Mouse (Mus musculus) heart, embryonic 10.5 days (tissue): ENCODE data around the gene Mab21l1. TPM values are rescaled to one million over a fixed set of nuclear protein-coding genes. Genes with fewer than 3 reads are reported as not detected.
A peak's percentile ranks its signal among the peaks of the same experiment; 100 is the strongest.

Source experiments
- DNase-seq: peaks from one replicate; pipeline ENCODE4 v3.0.0-alpha.2; 2017; ENCODE audit warnings: low spot score
- H3K27ac ChIP-seq: fragments of 300-500 bp; sonication (generic); 2 replicates; pipeline ENCODE4 v1.5.1; 2016; ENCODE audit warnings: mild to moderate bottlenecking
- H3K27me3 ChIP-seq: fragments of 300-500 bp; sonication (generic); 2 replicates; pipeline ENCODE4 v1.6.1; 2016; ENCODE audit warnings: mild to moderate bottlenecking; ENCODE audit not compliant: poor library complexity, insufficient read depth, severe bottlenecking
- H3K36me3 ChIP-seq: fragments of 300-500 bp; sonication (generic); 2 replicates; pipeline ENCODE4 v1.6.1; 2016; ENCODE audit warnings: mild to moderate bottlenecking, moderate library complexity
- H3K4me1 ChIP-seq: fragments of 300-500 bp; sonication (generic); 2 replicates; pipeline ENCODE4 v1.6.1; 2016; ENCODE audit warnings: mild to moderate bottlenecking
- H3K4me3 ChIP-seq: fragments of 300-500 bp; sonication (generic); 2 replicates; pipeline ENCODE4 v1.5.1; 2016; ENCODE audit warnings: mild to moderate bottlenecking, moderate library complexity
- H3K9me3 ChIP-seq: fragments of 300-500 bp; sonication (generic); 2 replicates; pipeline ENCODE4 v1.6.1; 2016; ENCODE audit warnings: mild to moderate bottlenecking, moderate library complexity
- whole genome bisulfite sequencing: fragments of 180-500 bp; shearing (Covaris S2); methylation state at CpG from one replicate; pipeline ENCODE4 v1.1.7; 2016; 5-methylcytosine and 5-hydroxymethylcytosine counted together
- polyA plus RNA-seq: library from polyadenylated mRNA; unstranded; fragments of >200 nt; fragmentation: Nextera tagmentation; extraction: Ambion mirVana; gene quantifications from 2 replicates; pipeline ENCODE4 v1.2.1, GENCODE M21; 2016

Gene Mab21l1
- polyA plus RNA-seq, 1 experiment from 2014 or later, result 4.0 TPM

DNA sequence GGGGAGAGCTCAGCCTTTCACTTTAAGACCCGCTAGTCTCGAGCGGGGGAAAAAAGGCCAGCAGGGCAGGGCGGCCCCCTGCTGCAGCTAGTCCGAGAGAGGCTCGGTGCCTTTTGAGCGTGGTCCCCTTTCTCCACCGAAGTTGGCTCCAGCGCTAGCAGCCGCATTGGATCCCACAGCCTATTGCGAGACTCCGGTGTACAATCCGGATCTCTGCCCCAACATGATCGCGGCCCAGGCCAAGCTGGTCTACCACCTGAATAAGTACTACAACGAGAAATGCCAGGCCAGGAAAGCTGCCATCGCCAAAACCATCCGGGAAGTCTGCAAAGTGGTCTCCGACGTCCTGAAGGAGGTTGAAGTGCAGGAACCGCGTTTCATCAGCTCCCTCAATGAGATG, 461 bp downstream of the Mab21l1 start:
- peak overlapping the region; percentile 64 for H3K27ac ChIP-seq
- no peak for DNase-seq
- H3K4me1 ChIP-seq, result peaks cover 29% of the 10 kb centered on the region
- H3K4me3 ChIP-seq, result peak overlapping the region; percentile 61
- no peaks in the 10 kb centered on the region for H3K36me3 ChIP-seq
- under 1% methylated on average over 22 of the region's 22 CpGs for WGBS
- peaks cover 85% of the 10 kb centered on the region for H3K27me3 ChIP-seq
- H3K9me3 ChIP-seq, result no peaks in the 10 kb centered on the region

DNA sequence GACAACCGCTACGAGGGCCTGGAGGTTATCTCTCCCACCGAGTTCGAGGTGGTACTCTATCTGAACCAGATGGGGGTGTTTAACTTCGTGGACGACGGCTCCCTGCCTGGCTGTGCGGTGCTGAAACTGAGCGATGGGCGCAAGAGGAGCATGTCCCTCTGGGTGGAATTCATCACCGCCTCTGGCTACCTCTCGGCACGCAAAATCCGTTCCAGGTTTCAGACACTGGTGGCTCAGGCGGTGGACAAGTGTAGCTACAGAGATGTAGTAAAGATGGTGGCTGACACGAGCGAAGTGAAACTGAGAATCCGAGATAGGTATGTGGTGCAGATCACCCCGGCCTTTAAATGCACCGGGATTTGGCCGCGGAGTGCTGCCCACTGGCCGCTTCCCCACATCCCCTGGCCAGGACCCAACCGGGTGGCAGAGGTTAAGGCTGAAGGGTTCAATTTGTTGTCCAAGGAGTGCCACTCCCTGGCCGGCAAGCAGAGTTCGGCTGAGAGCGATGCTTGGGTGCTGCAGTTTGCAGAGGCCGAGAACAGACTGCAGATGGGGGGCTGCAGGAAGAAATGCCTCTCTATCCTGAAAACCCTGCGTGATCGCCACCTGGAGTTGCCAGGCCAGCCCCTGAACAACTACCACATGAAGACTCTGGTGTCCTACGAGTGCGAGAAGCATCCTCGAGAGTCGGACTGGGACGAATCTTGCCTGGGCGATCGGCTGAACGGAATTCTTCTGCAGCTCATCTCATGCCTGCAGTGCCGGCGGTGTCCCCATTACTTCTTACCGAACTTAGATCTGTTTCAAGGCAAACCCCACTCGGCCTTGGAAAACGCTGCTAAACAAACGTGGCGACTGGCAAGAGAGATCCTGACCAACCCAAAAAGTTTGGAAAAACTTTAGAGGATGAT, 1.1 kb downstream of the Mab21l1 start:
- WGBS, result under 1% methylated on average over 45 of the region's 45 CpGs
- peak; percentile 80 for DNase-seq
- Histone ChIP-seq H3K27me3 (peaks cover 79% of the 10 kb centered on the region), H3K4me1 (peaks cover 29% of the 10 kb centered on the region), H3K36me3 (no peaks in the 10 kb centered on the region), H3K27ac (peak overlapping the region; percentile 64), H3K9me3 (no peaks in the 10 kb centered on the region), H3K4me3 (peak overlapping the region; percentile 61)

DNA sequence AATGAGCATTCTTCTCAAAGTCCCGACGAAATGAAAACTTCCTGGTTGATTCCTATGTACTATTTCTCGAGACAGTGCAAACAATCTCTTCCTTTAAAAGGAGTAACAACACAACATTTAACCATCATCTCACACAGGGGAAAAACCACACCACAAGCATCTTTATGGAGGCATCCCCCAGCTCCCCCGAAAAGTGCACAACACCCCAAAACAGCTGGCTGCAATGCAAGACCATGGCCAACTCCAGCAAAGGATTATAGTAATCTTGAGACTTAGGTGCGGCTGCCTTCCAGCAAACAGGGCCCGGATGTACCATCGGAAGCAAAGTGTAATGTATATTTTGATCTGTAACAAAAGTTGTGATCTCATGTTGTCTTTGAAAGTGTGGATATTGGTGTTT, 1.8 kb downstream of the Mab21l1 start:
- peaks cover 73% of the 10 kb centered on the region for H3K27me3 ChIP-seq
- no peaks in the 10 kb centered on the region for H3K36me3 ChIP-seq
- 8% methylated on average over 7 of the region's 7 CpGs for WGBS
- no peak for DNase-seq
- peaks cover 29% of the 10 kb centered on the region for H3K4me1 ChIP-seq
- peak overlapping the region; percentile 61 for H3K4me3 ChIP-seq
- H3K9me3 ChIP-seq, result no peaks in the 10 kb centered on the region
- H3K27ac ChIP-seq, result no peak overlapping the region

DNA sequence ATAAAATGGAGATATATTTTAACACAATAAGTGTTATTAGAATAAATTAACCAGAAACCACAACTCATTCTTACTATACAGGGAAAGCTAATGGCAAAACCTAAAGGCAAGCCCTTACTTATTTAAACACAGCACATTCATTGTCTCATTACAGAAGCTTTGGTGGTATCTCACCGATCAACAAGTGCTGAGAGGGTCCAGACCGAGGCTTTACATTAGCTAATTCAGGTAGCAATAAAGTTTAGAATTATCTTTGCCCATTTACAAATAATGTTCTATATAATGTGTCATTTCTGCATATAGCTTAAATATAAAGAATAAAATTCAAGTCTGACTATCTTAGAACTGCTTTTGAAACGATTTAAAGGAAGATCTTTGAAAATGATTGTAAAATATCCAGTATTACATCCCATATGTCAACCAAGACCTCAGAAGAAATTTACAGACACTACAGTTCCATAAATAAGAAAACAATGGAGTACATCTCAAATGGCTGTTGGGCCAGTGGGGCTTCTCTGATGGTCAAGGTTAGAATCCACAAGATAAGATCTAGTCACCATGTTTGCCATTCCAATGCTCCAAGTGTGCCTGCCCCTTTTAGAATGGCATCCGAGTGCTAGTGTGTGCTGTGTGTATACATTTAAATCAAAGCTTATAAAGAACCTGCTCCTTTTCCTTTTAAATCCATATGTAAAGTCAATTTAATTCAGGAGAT, 3.1 kb downstream of the Mab21l1 start:
- H3K27ac ChIP-seq, result no peak overlapping the region
- H3K9me3 ChIP-seq, result no peaks in the 10 kb centered on the region
- no peak for DNase-seq
- no peaks in the 10 kb centered on the region for H3K36me3 ChIP-seq
- peaks cover 61% of the 10 kb centered on the region for H3K27me3 ChIP-seq
- no peak overlapping the region for H3K4me3 ChIP-seq
- 54% methylated on average over 4 of the region's 4 CpGs for WGBS
- peaks cover 24% of the 10 kb centered on the region for H3K4me1 ChIP-seq

DNA sequence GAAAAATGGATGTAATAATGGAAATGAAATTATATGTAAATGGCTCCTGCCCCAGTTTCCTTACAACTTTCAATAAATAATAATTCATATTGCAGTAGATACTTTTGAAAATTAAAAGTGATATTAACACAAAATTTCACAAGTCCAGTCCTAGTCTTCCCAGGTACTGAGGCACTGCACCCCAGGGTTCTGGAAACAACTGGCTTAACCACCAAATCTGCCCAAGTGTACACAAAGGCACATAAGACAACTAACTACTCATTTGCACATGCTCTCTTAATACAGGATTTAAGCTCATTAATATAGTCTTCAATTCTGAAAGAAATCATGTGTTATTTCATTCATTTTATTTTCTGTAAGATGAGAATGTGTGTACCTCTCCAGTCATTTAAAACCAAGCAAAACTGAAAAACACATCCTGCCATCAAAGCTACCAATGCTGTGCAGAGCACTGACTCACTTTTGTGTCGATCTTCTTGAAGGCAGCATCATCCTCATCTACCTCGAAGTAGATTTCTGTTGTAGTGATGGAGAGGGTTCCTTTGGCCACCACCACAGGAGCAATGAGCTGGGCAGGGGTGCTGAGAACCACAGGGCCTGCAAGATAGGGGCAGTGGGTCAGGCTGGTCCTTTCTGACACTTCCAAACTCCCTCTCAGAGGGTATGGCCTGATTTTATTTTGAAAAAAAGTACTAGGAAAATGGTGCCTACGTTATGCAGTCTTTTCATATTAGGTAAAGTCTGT, 3.8 kb downstream of the Mab21l1 start:
- H3K36me3 ChIP-seq, result no peaks in the 10 kb centered on the region
- H3K27ac ChIP-seq, result no peak overlapping the region
- no peaks in the 10 kb centered on the region for H3K9me3 ChIP-seq
- peaks cover 54% of the 10 kb centered on the region for H3K27me3 ChIP-seq
- no peak for DNase-seq
- H3K4me3 ChIP-seq, result no peak overlapping the region
- peaks cover 18% of the 10 kb centered on the region for H3K4me1 ChIP-seq
- 24% methylated on average over 3 of the region's 3 CpGs for WGBS

DNA sequence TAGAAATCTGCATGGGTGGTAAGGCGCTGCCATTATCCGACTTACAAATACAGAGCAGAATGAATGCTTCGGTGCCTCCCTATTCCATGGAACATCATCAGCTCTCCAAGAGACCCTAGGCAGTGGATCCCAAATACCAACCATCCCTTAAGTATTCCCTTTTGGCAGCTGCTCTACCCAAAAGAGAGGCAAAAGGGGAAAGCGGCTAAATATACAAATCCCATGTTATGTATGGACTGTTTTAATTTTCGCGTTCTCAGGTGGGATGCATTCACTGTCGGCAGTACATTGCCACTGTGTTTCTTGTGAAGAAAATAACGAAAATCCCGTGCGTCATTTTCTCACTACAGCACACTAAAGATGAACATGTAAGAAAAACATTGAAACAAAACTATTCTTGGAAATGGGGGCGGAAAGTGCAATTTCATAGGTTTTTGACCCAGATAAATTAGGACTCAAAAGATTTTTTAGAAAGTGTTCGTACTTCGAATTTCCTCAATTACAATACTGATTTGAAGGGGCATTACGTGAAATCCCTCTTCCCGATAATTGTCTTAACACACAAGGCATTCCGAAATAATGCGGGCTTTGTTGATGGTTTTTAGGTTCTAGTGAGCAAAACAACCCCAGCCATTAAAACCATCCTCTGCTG, 4.7 kb downstream of the Mab21l1 start:
- H3K36me3 ChIP-seq, result no peaks in the 10 kb centered on the region
- WGBS, result 10% methylated on average over 17 of the region's 17 CpGs
- peak overlapping the region; percentile 62 for H3K4me3 ChIP-seq
- peaks cover 18% of the 10 kb centered on the region for H3K4me1 ChIP-seq
- no peaks in the 10 kb centered on the region for H3K9me3 ChIP-seq
- peaks cover 46% of the 10 kb centered on the region for H3K27me3 ChIP-seq
- peak overlapping the region; percentile 84 for H3K27ac ChIP-seq
- no peak for DNase-seq

DNA sequence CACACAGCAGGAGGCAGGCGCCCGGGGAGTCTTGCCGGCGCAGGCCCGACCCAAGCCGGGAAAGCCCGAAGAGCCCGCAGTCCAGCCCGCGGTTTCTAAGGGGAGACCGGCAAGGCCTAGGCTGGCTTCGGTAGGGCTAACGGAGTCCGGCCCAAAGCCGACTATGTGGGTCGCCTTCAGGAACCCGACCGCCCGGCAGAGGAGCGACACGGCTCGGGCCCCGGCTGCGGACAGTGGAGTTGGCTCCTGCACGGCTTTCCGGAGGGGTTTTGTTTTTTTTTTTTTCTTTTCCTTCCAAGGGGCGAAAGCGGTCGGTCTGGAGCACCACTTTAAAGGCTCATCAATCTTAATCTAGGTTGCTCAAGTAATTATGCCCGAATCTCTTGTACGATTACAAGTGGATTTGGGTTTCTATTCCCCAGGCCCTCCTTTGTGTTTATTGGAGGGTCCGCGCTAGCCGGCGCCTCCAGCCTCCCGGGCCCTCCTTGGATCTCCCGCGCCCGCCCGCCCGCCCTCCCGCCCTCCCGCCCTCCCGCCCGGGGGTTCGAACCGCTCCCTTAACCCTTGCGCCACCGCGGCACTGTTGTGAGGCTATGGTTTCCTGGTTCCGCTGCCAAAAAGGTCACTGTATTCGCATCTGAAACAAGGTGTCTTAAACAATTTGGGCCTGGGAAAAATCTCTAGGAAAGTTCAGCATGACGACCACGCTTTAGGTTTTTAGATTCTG, 5.3 kb downstream of the Mab21l1 start:
- Histone ChIP-seq H3K36me3 (no peaks in the 10 kb centered on the region), H3K4me3 (peak overlapping the region; percentile 62), H3K9me3 (no peaks in the 10 kb centered on the region), H3K4me1 (peaks cover 12% of the 10 kb centered on the region), H3K27me3 (peaks cover 39% of the 10 kb centered on the region), H3K27ac (peak overlapping the region; percentile 84)
- WGBS, result under 1% methylated on average over 54 of the region's 54 CpGs
- DNase-seq, result peak; percentile 82

DNA sequence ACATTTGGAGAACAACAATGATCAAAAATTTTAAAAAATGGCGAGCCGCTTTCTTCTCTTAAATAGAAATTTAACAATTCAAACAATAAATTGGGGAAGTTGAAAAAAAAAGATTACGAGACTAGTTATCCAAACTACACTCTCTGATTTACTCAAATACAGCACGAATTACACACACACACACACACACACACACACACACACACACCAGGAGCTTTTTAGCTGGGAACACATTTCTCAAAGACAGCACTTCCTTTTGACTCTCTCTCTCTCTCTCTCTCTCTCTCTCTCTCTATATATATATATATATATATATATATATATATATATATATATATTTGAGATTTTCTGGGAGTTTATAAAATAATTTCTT, 5.9 kb downstream of the Mab21l1 start:
- H3K4me3 ChIP-seq, result peak overlapping the region; percentile 62
- DNase-seq, result no peak
- H3K27me3 ChIP-seq, result peaks cover 33% of the 10 kb centered on the region
- H3K27ac ChIP-seq, result no peak overlapping the region
- no peaks in the 10 kb centered on the region for H3K36me3 ChIP-seq
- 19% methylated on average over 4 of the region's 4 CpGs for WGBS
- H3K9me3 ChIP-seq, result no peaks in the 10 kb centered on the region
- peaks cover 8% of the 10 kb centered on the region for H3K4me1 ChIP-seq

DNA sequence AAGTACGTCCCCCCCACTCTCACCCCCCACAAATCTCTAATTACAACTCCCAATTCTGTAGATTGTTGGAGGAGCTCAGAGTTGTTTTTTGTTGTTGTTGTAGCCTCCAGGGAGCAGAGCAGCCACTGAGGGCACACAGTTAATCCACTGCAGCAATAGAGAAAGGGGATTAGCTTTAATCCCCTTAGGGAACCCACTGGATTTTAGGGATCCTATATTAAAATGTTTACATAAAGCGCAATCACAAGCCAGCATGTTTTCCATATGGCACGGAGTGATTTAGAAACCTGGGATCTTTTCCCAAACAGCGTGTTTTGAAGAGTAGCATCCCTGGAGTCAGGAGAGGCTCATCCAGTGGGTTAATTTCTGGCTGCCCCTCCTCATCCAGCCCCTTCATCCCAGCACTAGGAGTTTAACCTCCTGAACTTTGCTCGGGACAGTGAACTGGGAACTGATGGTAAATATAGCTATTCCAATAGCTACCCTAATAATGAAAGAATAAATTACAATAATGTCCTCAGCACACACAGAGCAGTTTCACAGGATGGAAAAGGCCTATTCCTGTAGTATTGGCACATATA, 6.4 kb downstream of the Mab21l1 start:
- H3K36me3 ChIP-seq, result no peaks in the 10 kb centered on the region
- H3K4me1 ChIP-seq, result peaks cover 7% of the 10 kb centered on the region
- WGBS, result 25% methylated on average over 5 of the region's 5 CpGs
- DNase-seq, result no peak
- H3K9me3 ChIP-seq, result no peaks in the 10 kb centered on the region
- peaks cover 28% of the 10 kb centered on the region for H3K27me3 ChIP-seq
- no peak overlapping the region for H3K27ac ChIP-seq
- H3K4me3 ChIP-seq, result no peak overlapping the region

DNA sequence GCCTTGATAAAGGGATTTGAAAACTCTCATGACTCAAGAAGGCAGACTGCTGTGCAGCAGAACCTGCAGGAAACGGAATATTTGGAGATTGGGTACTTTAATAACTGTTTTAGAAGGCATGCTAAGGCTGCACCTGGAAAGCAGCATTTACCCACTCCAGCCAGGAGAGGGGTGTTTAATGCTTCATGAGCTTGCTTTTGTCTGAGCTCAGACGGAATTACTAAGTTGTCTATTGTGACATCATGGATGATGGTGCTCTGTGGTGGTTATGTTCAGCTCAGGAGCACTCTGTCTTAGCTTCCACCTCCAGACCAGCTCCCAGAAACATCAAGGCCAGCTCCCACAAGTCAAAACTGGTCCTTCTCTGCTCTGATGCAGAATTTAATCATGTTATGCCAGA, 7.5 kb downstream of the Mab21l1 start:
- no peak for DNase-seq
- peaks cover 21% of the 10 kb centered on the region for H3K27me3 ChIP-seq
- H3K9me3 ChIP-seq, result no peaks in the 10 kb centered on the region
- H3K4me1 ChIP-seq, result peaks cover 11% of the 10 kb centered on the region
- H3K27ac ChIP-seq, result no peak overlapping the region
- WGBS, result 50% methylated on average over 2 of the region's 2 CpGs
- no peaks in the 10 kb centered on the region for H3K36me3 ChIP-seq
- H3K4me3 ChIP-seq, result no peak overlapping the region

DNA sequence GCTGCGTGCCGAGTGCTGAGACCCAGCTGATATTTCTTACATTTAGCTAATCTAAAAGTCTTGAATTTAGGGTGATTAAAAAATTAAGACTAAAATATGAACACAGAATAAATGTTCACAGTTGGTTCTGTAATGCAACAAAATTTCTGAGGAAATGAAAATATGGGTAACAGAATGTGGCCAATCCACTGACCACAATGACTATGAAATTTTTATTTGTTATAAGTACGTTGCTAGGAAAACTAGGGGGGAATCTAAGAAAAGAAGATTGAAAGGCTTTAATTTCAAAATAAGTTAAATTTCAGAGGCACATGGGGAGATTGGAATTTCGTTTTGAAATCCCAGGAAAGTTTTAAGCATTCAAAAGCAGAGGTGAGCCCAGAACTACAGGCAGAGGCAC, 8.3 kb downstream of the Mab21l1 start:
- no peak for DNase-seq
- Histone ChIP-seq H3K4me1 (peaks cover 11% of the 10 kb centered on the region), H3K36me3 (no peaks in the 10 kb centered on the region), H3K27ac (no peak overlapping the region), H3K4me3 (no peak overlapping the region), H3K27me3 (peaks cover 14% of the 10 kb centered on the region), H3K9me3 (no peaks in the 10 kb centered on the region)
- 76% methylated on average over 4 of the region's 4 CpGs for WGBS

DNA sequence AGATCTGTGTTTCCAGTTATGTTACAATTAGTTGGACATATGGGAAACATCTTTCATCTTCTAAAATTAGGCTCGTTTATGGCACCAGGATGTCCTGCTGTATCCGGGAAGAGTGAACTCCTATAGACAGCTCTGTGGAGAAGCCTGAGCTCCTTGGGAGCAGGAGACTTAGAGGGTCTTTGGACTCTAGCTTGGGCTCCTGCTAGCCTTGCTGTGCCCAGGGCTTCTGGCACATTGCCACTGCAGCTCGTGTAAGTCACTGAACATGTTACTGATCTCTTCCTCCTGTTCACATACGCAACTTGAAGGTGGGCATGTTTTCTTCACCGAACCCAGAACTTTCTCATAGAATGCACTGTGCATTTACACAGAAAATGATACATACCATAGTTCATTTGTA, 9.9 kb downstream of the Mab21l1 start:
- no peak for DNase-seq
- H3K4me1 ChIP-seq, result peaks cover 11% of the 10 kb centered on the region
- H3K9me3 ChIP-seq, result no peaks in the 10 kb centered on the region
- H3K36me3 ChIP-seq, result no peaks in the 10 kb centered on the region
- H3K27me3 ChIP-seq, result no peaks in the 10 kb centered on the region
- H3K4me3 ChIP-seq, result no peak overlapping the region
- 76% methylated on average over 5 of the region's 5 CpGs for WGBS
- H3K27ac ChIP-seq, result no peak overlapping the region
